Mouse (Mus musculus) kidney, postnatal 25 days (tissue): Measurements from ENCODE around the gene Zfp790.
"Not testable (repeated sequence)": the region's sequence is repeated elsewhere in the genome, so short reads cannot be mapped to it uniquely, and the experiment has no call there.

ENCODE experiments used
- DNase-seq, 2 experiments: peaks; one replicate each; pipeline ENCODE4 v3.0.0; 2021; ENCODE audit warnings: mixed read lengths in 2 of 2

Zfp790 gene

DNA sequence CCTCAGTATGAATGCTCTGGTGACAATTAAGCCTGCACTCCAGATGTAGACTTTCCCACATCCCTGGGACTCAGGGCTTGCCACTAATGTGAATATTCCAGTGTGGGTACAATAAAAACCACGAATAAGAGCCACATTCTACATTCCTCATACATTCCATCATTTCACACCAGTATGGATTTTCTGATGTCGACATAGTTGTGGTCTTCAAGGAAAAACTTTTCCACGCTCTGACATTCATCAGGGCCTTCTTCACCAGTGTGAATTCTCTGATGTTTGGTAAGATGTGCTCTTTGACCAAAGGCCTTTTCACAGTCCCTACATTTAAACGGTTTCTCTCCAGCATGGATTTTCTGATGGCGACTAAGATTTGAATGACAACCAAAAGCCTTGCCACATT is 28.7 kb downstream of the Zfp790 start:
- no peak for DNase-seq

DNA sequence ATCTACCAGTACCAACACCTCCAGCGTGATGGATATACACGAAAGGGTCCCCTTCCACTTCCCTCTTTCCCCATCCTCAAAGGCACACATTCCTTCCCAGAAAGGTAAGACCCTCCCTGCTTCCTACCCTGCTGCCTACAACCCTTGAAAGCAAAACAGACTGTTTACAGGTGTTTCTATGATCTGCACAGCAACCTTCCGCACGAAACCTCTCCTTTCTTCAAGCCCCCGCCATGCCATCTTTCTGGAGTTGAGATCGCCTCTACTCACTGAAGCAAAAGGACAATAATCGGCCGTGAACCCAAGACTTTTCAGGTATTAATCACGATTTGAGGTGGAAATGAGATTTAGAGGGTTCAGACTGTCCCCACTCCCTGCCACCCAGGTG is 36.9 kb downstream of the Zfp790 start:
- DNase-seq = no peak

GRCm38 (mm10) chr7:29853219-29853842 is 37.4 kb downstream of the Zfp790 start, which contains the start of gene Zfp940:
Gene Zfp940 (minus strand): TSS chr7:29853669.
- DNase-seq = peak; percentile 86 to 88

GRCm38 (mm10) chr7:29859532-29860517 is 43.9 kb downstream of the Zfp790 start, which contains the start of gene Zfp420:
Gene Zfp420 (plus strand): TSS chr7:29859979.
- peak; percentile 92 to 95 for DNase-seq

DNA sequence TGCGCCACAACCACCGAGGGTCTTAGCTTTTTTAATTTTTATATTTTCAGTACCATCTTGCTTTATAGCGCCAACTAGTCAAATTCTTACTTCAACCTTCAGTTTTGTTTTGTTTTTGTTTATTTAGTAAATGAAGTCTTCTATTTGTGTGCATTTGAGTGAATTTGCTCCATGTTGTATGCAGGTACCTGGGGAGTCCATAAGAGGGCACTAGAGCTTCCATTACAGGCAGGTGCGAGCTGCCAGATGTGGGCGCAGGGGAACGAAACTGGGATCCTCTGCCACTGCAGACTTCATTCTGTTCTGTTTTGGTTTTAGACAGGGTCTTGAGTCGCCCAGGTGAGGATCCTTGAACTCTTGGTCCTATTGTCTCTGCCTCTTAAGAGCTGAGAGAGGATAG is 45.7 kb downstream of the Zfp790 start:
- DNase-seq = no peak

DNA sequence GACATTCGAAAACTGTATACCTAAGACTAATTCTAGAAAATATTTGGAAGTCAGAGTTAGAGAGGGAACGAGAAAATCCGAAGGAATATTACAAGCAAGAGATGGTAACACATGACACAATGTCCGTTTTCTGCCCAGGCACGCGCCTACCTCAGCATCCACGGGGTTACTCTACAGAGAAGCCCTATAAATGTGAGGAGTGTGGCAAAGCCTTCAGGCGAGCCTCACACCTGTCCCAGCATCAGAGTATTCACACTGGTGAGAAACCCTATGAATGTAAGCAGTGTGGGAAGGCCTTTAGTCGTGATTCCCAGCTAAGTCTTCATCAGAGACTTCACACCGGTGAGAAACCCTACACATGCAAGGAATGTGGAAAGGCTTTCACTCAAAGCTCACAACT is 58.3 kb downstream of the Zfp790 start:
- DNase-seq = no peak

- DNase-seq = not testable (repeated sequence)
These were observed 61.6 kb downstream of the Zfp790 start for GRCm38 (mm10) chr7:29877561-29877960.

- no peak for DNase-seq
These were observed 64.1 kb downstream of the Zfp790 start for GRCm38 (mm10) chr7:29880056-29880455.
